Mouse (Mus musculus) ES-E14 (cell line): ENCODE measurements around the gene Hipk4.

Source experiments
- CHD2 ChIP-seq: IDR thresholded peaks from 2 replicates; pipeline ENCODE4 v1.6.1; 2014; ENCODE audit warnings: mild to moderate bottlenecking, low read depth, low read length, inconsistent platforms
- HCFC1 ChIP-seq: IDR thresholded peaks from 2 replicates; pipeline ENCODE4 v1.6.1; 2012; ENCODE audit warnings: low read length, inconsistent platforms, borderline replicate concordance; ENCODE audit not compliant: insufficient read depth
- MAFK ChIP-seq: IDR thresholded peaks from 2 replicates; pipeline ENCODE4 v1.6.1; 2014; ENCODE audit warnings: mild to moderate bottlenecking, low read depth, low read length, inconsistent platforms; ENCODE audit not compliant: insufficient read depth
- ZC3H11A ChIP-seq: IDR thresholded peaks from 2 replicates; pipeline ENCODE4 v1.6.1; 2012; ENCODE audit warnings: low read depth, mild to moderate bottlenecking, inconsistent platforms, low read length, borderline replicate concordance
- ZNF384 ChIP-seq: IDR thresholded peaks from 2 replicates; pipeline ENCODE4 v1.6.1; 2012; ENCODE audit warnings: low read depth, low read length, inconsistent platforms

- TF ChIP-seq CHD2 (no peak), MAFK (no peak), ZC3H11A (no peak), ZNF384 (no peak), HCFC1 (no peak)
These were observed 37.3 kb downstream of the Hipk4 start for GRCm38 (mm10) chr7:27560291-27560887.
